Mouse (Mus musculus) mouse embryonic stem cell (cell line): ENCODE measurements around the gene Foxp1.

Experiments used
- in situ Hi-C, 2 experiments: fragments of 300-500 bp; cut with MboI; formaldehyde crosslinking; loops; 1 replicate in 1 of 2; 3 replicates in 1 of 2; pipeline ENCODE4 v1.14.3; 2019 to 2020; ENCODE audit warnings: low sequenced_read_pairs in 2 of 2, low pct_unique_long_range_greater_than_20kb in 1 of 2, mixed read lengths in 1 of 2; ENCODE audit not compliant: unreplicated experiment in 1 of 2

Gene Foxp1

DNA sequence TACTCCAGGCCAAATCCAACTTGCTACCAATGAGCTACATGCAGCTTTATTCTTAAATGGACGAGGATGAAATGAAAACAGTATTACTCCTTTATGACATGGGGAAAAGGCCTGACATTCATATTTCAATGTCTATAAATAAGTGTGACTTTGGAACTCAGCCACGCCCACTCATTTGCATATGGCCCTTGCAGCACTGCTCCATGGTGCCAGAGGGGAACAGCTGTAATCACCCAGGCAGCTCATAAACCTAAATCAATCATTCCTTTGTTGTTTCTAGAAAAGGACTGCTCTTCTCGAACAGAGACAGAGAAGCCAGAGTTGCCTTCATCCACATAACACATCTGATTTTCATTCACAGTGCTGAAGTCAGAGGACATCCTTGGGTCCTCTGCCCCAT, 97.5 kb downstream of the Foxp1 start:
- in situ Hi-C loops, result no loop called here

DNA sequence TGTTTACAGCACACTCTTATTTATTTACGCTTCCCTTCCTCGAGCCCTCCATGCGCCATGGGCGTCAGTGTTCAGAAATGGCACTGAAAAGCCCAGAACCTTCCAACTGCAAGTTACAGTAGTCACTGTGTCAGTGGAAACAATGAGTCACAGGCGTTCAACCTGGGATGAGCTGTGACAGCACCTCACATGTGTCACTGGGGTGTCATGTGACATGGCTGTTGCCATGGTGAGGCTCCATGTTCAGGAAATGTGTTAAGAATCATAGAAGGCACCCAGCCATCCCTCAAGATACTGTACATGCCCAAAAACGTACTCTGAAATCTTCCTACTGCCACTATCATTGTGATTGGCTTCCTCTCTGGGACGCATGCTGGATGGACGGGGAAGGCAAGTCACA, 101.9 kb downstream of the Foxp1 start:
- in situ Hi-C loops, result no loop called here

DNA sequence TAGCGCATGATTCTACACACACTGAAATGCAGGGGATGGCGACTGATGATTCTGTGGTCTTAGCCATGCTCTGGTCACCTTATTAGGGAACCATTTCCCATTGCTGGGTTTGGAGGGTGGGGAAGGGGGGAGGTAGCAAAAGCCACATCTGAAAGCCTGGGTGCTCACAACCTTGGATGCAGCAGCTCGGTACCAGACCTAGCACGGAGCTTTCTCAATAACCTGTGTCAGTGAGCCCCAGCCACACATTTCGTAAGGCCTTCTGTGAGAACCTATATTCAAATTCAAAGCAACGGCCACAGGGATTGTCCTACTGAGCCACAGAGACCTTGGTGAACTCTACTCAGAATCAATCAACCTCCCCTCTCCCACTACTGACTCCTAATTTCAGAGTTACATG, 109.9 kb downstream of the Foxp1 start:
- in situ Hi-C loops, result no loop called here

DNA sequence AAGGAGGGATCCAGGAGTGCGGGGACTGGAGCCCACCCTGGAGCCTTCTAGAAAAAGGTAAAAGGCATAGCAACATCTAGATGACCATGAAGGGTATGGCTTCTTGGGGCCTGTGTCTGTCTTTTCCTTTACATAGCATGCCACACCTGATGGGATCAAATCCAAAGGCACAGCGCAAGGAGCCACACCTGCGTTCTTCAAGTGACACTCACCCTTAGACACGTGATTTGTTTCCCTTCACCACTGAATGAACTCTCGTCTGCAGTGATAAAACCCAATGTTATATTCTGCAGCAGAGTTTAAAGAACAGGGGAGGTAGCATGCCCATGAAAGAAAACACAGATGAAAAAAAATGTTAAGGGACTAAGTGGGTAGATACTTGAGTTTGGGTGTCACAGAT, 112.9 kb downstream of the Foxp1 start:
- in situ Hi-C loops, result no loop called here

DNA sequence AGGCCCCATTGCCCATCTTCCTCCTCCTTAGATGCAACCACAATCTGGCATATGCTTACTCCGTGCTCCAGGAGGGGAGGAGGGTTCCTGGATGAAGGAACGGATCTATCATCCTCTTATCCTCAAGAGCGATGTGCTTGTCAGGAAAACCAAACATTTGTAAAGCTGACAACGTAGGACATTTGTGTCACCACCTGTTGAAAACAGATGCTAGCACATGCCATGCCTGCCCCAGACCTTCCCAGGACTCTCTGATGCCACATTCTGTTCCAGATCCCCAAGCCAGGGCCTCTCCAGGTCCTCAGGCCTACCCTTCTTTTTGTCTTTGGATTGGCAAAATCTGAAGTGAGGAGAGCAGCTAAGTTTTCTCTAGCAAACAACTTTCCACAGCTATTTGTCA, 113.6 kb downstream of the Foxp1 start:
- in situ Hi-C loops, result no loop called here

DNA sequence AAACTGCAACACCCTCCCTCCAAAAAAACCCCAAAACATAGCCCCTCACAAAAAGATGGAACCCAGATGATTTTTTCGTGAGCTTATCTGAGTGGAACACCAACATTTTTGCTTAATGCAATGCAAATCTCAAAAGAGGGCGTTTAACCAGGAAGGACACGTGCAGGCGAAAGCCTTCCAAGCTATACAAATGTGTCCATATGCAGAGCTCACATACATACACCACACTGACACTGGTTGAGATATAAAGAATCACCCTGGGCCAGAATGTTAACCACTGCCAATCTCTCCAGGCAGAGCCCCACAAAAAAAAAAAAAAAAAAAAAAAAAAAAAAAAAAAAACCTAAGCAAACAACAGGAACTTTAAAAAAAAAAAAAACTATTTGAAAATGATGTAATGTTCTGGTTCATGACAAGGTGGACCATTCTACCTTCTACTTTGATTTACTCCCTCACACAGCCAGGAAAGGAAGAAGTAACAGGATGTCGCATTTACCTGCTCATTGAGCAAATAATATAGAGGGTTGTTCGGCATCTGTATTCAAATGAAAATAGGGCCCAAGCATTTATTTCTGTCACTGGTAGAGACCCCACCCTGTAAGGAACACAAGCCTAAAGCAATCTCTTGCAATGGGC, 118.6 kb downstream of the Foxp1 start:
- in situ Hi-C loops, result no loop called here

DNA sequence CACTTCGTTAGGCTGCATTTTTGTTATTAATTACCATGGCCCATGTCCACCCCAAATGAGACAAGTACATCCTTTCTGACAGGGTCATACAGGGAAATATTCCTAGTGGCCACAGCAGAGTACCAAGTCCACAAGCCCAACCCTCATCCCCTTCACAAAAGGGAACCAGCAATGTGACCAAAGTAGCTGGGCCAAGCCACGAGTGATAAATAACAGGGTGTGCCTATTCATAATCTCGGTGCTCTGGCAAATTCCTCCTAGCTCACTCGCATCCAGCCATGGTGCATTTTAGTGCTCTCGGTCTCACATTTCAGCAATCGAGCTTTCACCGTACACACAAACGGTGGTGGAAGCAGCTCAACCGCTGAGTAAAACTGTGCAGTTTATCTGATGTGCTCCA, 119.6 kb downstream of the Foxp1 start:
- in situ Hi-C loops, result no loop called here

DNA sequence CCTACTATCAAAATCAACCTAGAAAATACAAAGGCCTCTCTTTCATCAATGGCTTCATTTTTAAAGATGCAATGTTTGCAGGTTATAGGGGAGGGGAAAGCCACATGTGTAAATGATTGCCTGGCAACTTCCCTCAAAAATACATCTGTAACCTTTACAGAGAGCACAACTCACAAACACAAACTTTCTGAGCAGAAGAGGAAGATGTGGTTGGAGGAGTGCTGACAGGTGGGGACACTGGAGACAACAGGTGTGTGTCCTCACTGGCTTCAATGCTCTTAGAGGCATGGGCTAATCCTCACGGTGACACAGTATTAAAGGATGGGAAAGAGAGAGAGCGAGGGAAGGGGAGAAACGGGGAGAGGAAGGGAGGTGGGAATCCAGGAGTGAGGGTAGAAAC, 120.2 kb downstream of the Foxp1 start:
- in situ Hi-C loops, result no loop called here

DNA sequence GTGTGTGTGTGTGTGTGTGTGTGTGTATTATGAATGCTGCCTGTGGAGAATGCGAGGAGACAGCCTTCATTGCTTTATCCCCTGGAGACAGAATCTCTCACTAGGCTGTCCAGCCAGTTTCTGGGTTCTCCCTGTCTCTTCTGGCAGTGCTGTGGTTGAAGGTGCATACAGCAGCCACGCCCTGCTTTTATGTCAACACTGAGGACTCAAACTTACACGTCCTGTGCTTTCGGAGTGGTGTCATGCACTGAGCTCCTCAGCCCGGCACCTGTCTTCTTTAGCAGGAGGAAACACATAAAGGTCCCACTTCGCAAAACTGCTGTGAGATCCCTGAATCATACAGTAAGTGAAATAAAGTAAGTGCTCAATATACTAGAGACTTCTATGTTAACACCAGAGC, 120.7 kb downstream of the Foxp1 start:
- in situ Hi-C loops, result no loop called here

DNA sequence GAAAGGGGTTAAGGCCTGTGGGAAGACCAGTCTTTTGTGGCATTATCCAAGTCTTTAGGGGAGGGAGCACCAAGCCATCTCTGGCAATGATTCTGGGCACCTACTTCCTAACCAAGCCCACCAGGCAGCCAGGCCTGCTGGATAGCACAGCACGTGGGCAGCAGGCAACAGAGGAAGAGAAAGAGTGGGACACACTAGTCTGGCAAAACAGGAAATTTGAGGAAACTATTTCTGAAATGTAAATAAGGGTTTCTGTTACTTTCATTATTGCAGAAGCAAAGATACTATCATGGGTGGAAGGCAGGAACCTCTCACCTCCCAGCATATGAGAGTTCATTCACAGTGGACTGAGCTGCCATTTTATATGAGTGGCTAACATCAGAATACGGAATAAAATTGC, 121.3 kb downstream of the Foxp1 start:
- in situ Hi-C loops, result no loop called here

DNA sequence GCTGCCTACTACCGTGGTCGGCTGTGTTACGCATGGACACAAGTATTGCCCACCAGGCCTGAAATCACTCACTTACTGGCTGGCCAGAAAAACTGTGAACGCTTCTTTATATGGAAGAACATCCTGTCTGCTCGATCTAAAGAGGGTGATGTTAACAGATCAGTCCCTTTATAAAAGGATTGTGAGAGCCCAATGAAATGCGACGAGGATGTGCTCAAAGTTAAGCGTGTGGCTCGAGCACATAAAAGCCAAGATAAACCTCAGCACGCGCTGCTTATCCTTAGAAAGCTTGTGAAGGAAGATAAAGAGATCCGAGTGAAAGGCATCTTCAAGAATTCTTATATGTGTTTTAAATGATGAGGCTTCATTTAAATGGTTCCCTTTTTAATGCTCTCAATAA, 126.8 kb downstream of the Foxp1 start:
- in situ Hi-C loops, result no loop called here

DNA sequence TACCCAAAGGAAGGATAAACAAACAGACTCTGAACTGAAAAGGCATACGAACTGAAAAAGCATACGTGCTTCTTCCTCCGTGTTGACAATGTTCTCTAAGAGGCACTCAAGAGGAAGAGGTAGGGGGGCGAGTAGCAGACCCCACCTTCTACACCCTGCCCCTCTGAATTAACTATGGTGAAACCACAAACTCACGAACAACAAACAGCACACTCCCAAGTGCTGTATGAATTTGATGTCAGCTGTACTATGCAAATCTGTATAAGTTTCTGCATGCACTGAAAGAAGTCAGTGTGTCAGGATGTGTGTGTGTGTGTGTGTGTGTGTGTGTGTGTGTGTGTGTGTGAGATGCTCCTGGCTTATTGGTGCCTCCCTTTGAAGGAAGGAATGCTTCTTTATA, 127.7 kb downstream of the Foxp1 start:
- in situ Hi-C loops, result no loop called here

DNA sequence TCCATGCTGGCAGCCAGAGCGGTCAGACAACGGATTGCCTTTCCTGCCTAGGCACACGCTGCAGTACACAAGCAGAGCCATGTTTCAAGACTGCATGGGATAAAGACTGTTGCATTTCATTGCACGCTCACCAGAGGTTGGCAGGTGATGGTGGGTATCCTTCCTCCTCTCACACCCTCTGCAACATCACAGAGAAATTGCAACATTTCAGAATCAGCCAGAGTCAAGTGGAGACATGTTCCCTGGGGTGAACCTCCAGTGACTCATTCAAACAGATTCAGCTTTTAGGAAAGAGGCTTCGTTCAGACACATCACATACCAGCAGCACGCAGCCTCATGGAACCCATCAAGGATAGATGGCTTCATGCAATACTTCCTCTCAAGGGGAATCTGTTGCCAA, 130.0 kb downstream of the Foxp1 start:
- in situ Hi-C loops, result no loop called here

DNA sequence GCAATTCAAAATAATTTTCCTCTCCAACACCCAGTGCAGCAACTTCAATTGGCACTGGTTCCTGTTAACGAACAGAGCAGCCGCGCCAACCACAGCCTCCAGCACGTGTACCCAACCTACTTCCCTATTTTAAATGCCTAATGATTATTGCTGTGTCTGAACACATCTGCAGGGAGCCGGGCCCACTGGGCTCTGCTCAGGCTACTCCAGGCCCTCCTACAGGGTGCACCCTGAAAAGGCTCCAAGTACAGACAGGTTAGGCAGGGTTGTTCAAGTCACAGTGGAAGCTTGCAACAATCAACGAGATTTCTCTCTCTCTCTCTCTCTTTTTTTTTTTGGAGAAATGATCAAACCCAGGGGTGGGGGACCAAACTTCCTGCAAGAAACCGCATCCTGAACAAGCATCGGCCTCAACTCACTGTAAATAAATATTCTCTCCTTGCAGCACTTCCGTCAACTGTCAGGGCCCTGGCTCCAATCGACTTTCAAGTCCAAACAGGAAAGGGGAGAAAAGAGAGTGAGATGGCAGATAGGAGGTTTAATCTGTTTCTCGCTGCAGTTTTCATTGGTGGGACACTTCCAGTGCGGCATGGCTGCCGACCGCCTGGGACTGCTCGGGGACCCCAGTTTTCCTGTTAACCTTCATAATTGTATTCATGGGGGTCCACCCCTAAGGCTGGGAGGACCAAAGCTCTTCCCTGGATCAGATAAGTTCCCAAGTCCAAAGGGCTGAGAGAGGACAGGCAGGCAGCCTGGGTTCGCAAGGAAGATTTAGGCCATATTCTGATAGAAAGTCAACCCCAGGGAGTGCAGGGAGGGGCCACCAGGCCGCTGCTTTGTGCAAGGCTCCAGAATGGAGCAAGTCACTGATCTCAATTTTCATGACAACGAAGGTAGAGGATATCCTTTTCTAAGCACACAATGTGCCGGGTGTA, 133.5 kb downstream of the Foxp1 start:
- in situ Hi-C loops, result no loop called here

DNA sequence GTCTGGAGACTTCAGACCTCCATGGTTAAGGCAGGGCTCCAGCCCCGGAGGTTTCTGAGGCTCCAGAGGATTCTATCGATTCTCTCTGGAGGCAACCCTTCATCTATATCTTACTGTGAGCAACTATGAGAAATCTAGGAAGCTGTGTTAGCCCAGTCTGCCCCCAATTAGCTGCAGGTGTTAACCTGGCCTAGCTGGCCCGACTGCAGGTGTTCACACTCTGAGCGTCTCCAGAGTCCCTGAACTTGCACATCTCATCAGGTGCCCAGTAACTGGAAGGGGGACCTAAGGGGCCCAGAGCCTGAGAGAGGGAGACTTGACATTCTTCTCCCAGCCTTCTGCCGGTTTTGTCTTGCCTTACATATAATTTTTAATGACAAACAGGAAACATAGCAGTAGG, 134.5 kb downstream of the Foxp1 start:
- in situ Hi-C loops, result no loop called here

DNA sequence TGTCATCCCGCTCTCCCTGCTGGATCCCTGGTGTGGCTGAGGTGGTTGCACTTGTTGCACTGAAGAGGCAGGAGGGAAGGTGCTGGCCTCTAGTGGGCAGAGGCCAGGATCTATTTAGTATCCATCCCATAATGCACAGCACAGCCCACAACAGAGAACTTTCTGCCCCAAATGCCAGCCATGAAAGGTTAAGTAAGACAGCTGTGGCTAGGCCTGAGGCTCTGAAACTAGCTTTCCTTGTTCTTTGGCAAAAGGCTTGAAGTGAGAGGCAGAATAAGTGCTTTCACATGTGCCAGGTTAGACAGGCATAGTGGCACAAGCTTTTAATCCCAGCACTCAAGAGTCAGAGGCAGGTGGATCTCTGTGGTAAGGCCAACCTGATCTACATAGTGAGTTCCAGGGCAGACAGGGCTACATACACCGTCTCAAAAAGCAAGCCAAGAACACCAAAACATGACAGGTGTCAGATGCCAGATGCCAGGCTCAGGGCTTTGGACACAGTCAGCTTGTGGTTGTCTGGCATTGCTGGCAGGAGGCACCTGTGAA, 137.4 kb downstream of the Foxp1 start:
- in situ Hi-C loops, result no loop called here

DNA sequence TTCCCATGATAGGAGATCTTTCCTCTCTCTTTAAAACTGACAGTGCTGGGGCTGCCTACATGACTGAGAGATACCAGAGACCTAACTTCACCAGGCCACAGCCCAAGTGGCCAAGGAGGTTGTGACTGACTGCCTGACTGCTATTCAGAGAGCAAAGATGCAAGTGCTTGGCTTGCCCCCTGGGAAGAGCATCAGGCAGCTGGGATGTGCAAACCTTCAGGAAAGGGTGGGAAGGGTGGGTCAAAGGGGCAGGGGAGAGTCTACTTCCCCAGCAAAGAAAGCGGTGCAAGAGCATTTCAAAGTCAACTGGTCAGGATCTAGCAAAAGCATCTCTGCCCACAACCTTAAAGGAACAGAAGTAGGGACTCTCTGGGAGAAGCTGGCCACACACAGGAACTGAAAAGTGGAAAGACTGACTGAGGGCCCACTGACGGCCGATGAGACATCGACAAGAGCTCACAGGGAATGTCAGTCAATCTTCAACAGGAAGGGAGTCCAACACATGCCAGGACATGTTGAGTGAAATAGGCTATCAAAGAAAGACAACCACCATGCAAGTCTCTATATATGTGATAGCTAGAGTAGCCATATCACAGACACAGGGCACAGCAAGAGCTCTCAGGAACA, 138.6 kb downstream of the Foxp1 start:
- in situ Hi-C loops, result no loop called here

DNA sequence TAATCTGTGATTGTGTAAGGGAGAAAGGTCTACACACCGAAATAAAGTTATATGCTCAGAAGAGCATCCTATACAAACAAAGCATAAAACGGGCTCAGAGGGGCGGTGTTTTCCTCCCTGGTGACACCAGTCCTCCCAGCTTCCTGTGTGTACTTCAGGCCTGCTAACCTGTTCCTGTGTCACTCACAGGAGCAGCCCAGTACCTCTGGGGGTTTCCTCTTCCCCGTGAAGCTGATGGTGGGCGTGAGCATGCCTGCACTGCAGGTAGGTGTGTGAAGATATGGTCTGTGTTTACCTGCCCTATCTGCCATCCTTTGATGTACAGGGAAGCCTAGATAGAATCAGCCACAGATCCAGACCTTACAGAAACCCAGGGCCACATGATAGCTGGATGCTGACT, 142.4 kb downstream of the Foxp1 start:
- in situ Hi-C loops, result no loop called here

DNA sequence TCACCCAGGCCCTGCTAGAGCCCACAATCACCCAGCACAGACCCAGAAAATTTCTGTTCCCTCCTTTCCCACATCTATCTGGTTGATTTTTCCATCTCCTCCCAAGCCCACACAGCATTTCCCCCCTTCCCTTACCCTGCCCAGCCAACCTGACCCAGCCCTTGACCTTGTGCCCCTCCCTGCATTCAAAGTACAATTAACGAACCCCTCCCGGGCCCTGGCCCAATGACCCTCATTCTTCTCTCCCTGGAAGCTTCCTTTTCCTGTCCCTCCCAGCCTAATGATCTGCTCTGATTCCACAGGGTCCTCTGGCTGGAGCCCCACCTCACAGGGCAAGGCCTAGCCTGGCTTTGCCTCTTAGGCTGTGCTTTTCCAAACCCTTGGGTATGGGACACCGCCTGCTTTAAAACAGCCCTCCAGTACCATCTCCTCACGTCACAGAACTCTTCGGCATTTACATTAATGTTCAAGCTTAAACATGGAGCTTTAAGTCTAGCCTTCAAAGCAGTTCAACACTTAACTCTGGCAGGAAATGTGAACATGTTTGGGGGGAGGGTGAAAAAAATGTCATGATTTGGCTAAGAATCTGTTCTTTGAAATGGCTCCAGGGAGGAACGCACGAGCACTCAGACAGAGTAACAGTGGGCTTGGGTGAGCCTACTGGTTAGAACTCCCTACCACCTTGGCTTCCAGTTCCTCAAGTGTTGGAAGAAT, 143.4 kb downstream of the Foxp1 start:
- in situ Hi-C loops, result no loop called here
